Mouse (Mus musculus) lung, adult 18-20 months (tissue): Measurements from ENCODE around the gene Ppme1.

Experiments used
- DNase-seq, 2 experiments: peaks; one replicate each; pipeline ENCODE4 v3.0.0; 2022; ENCODE audit warnings: mixed read lengths in 2 of 2

Gene Ppme1

GRCm38 (mm10) chr7:100325482-100325881 is 46.6 kb downstream of the Ppme1 start:
- DNase-seq = peak in 1 of 2 experiments; percentile 32

- peak; percentile 53 to 68 for DNase-seq
These were observed 48.4 kb downstream of the Ppme1 start for GRCm38 (mm10) chr7:100323721-100324120.

GRCm38 (mm10) chr7:100317534-100317933 is 54.6 kb downstream of the Ppme1 start:
- DNase-seq = no peak

- DNase-seq = no peak
These were observed 55.2 kb downstream of the Ppme1 start for GRCm38 (mm10) chr7:100316924-100317323.

- DNase-seq = no peak
These were observed 59.4 kb downstream of the Ppme1 start for GRCm38 (mm10) chr7:100312716-100313115.

GRCm38 (mm10) chr7:100310290-100310689 is 61.8 kb downstream of the Ppme1 start:
- DNase-seq = no peak

- no peak for DNase-seq
These were observed 62.4 kb downstream of the Ppme1 start for GRCm38 (mm10) chr7:100309679-100310078.

- DNase-seq = no peak
These were observed 62.9 kb downstream of the Ppme1 start for GRCm38 (mm10) chr7:100309216-100309615.

GRCm38 (mm10) chr7:100307872-100308653 is 64.0 kb downstream of the Ppme1 start:
- no peak for DNase-seq

- no peak for DNase-seq
These were observed 66.2 kb downstream of the Ppme1 start for GRCm38 (mm10) chr7:100305894-100306293.

- peak; percentile 21 to 58 for DNase-seq
These were observed 69.8 kb downstream of the Ppme1 start for GRCm38 (mm10) chr7:100302316-100302715.

GRCm38 (mm10) chr7:100301390-100301789 is 70.7 kb downstream of the Ppme1 start:
- no peak for DNase-seq

GRCm38 (mm10) chr7:100298861-100299510 is 73.1 kb downstream of the Ppme1 start:
- DNase-seq = no peak

- no peak for DNase-seq
These were observed 75.4 kb downstream of the Ppme1 start for GRCm38 (mm10) chr7:100296699-100297098.

- no peak for DNase-seq
These were observed 76.4 kb downstream of the Ppme1 start for GRCm38 (mm10) chr7:100295745-100296144.

GRCm38 (mm10) chr7:100293546-100293945 is 78.6 kb downstream of the Ppme1 start:
- DNase-seq = no peak

- DNase-seq = peak; percentile 23 to 52
These were observed 83.5 kb downstream of the Ppme1 start for GRCm38 (mm10) chr7:100288622-100289021.

- DNase-seq = peak; percentile 52 to 64
These were observed 84.1 kb downstream of the Ppme1 start for GRCm38 (mm10) chr7:100287748-100288578.

GRCm38 (mm10) chr7:100285383-100285782 is 86.7 kb downstream of the Ppme1 start, which contains the start of gene P4ha3:
Gene P4ha3 (plus strand): TSS chr7:100285520.
- peak in 1 of 2 experiments; percentile 8 for DNase-seq

- DNase-seq = no peak
These were observed 88.8 kb downstream of the Ppme1 start for GRCm38 (mm10) chr7:100283298-100283697.

- DNase-seq = no peak
These were observed 90.5 kb downstream of the Ppme1 start for GRCm38 (mm10) chr7:100281596-100281995.

GRCm38 (mm10) chr7:100279803-100280202 is 92.3 kb downstream of the Ppme1 start:
- peak; percentile 25 to 34 for DNase-seq
